Mouse (Mus musculus): ENCODE data around the gene Filip1l.

Gene Filip1l

GRCm38 (mm10) chr16:57437523-57438287, 84.8 kb downstream of the Filip1l start:
- no peak for DNase-seq

GRCm38 (mm10) chr16:57438288-57438685, 85.4 kb downstream of the Filip1l start:
- DNase-seq: no peak

- no peak for DNase-seq
These were observed 86.3 kb downstream of the Filip1l start for GRCm38 (mm10) chr16:57439206-57439605.

GRCm38 (mm10) chr16:57440706-57441437, 88.0 kb downstream of the Filip1l start:
- DNase-seq: no peak

- DNase-seq: no peak
These were observed 92.5 kb downstream of the Filip1l start for GRCm38 (mm10) chr16:57445096-57446094.

GRCm38 (mm10) chr16:57453009-57453408, 100.1 kb downstream of the Filip1l start:
- no peak for DNase-seq

GRCm38 (mm10) chr16:57454106-57454763, 101.3 kb downstream of the Filip1l start:
- DNase-seq: no peak

- DNase-seq: no peak
These were observed 102.7 kb downstream of the Filip1l start for GRCm38 (mm10) chr16:57455573-57455972.

GRCm38 (mm10) chr16:57456003-57456402, 103.1 kb downstream of the Filip1l start:
- no peak for DNase-seq

- no peak for DNase-seq
These were observed 112.6 kb downstream of the Filip1l start for GRCm38 (mm10) chr16:57465386-57465913.

- no peak for DNase-seq
These were observed 116.4 kb downstream of the Filip1l start for GRCm38 (mm10) chr16:57469301-57469700.

GRCm38 (mm10) chr16:57469869-57470268, 117.0 kb downstream of the Filip1l start:
- DNase-seq: no peak

GRCm38 (mm10) chr16:57470286-57470830, 117.5 kb downstream of the Filip1l start:
- no peak for DNase-seq

- no peak for DNase-seq
These were observed 118.2 kb downstream of the Filip1l start for GRCm38 (mm10) chr16:57471071-57471470.

- DNase-seq: no peak
These were observed 120.7 kb downstream of the Filip1l start for GRCm38 (mm10) chr16:57473415-57474085.

- no peak for DNase-seq
These were observed 125.6 kb downstream of the Filip1l start for GRCm38 (mm10) chr16:57478451-57478850.

GRCm38 (mm10) chr16:57479776-57480175, 126.9 kb downstream of the Filip1l start:
- DNase-seq: no peak

- no peak for DNase-seq
These were observed 129.4 kb downstream of the Filip1l start for GRCm38 (mm10) chr16:57482264-57482663.

GRCm38 (mm10) chr16:57482911-57483310, 130.0 kb downstream of the Filip1l start:
- DNase-seq: no peak

- DNase-seq: no peak
These were observed 130.6 kb downstream of the Filip1l start for GRCm38 (mm10) chr16:57483503-57483902.
